Mouse (Mus musculus) midbrain, embryonic 10.5 days (tissue): ENCODE measurements around the gene Lyve1. TPM values are rescaled to one million over a fixed set of nuclear protein-coding genes. Genes with fewer than 3 reads are reported as not detected.

Source experiments
- microRNA-seq: library from miRNA; unstranded; fragments of <30 nt; microRNA quantifications from one replicate; pipeline ENCODE4, GENCODE M21; 2017
- polyA plus RNA-seq: library from polyadenylated mRNA; unstranded; fragments of >200 nt; fragmentation: Nextera tagmentation; extraction: Ambion mirVana; gene quantifications from 2 replicates; pipeline ENCODE4 v1.2.1, GENCODE M21; 2016

Gene Lyve1
- polyA plus RNA-seq, 1 experiment from 2014 or later: 0.73 TPM

Small RNA genes within 50 kb of the gene (microRNA-seq; reads per million reads assigned to microRNA genes)
- gene Gm47282: not detected

Other genes with a start within 250 kb of the Lyve1 start
- 29.8 and 36.7 TPM in 2 replicates for gene Sbf2, start 248.3 kb downstream of the Lyve1 start, polyA plus RNA-seq
- gene Adm, start 235.6 kb downstream of the Lyve1 start, polyA plus RNA-seq: 5.8 and 7.1 TPM in 2 replicates
- gene Ampd3, start 95.0 kb downstream of the Lyve1 start, polyA plus RNA-seq: 0.81 and 0.95 TPM in 2 replicates
- gene Rnf141, start 18.8 kb downstream of the Lyve1 start, polyA plus RNA-seq: 22.2 and 23.2 TPM in 2 replicates
- gene Mrvi1, start 119.2 kb upstream of the Lyve1 start, polyA plus RNA-seq: 1.0 and 1.6 TPM in 2 replicates
- 81.6 and 93.9 TPM in 2 replicates for gene Ctr9, start 165.7 kb upstream of the Lyve1 start, polyA plus RNA-seq
- 1,390 and 1,545 TPM in 2 replicates for gene Eif4g2, start 219.8 kb upstream of the Lyve1 start, polyA plus RNA-seq